Mouse (Mus musculus): Measurements from ENCODE around the gene Glod5. TPM values are rescaled to one million over a fixed set of nuclear protein-coding genes. Genes with fewer than 3 reads are reported as not detected.
"Not testable (repeated sequence)": the region's sequence is repeated elsewhere in the genome, so short reads cannot be mapped to it uniquely, and the experiment has no call there.

Gene Glod5
- polyA plus RNA-seq, 1 experiment from 2014 or later, result 0.33 TPM

DNA sequence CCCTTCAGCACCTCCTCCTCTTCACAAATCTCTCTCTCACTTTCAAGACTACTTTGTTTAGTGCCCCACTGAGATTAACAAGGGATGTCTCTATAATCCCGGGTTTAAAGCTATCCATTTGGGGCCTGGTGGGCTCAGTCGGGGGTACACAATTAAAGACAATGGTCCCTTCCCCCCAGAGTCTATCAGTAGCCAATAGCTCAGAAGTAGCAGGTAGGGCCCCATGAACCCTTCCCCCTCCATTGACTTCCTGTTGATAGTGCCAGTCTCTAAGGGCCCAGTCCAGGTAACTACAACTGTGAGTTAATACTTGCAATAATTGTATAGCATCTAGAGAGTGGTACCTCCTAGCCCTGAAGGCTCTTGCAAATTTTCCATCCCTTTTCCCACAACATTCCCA, 5.1 kb downstream of the Glod5 start:
- no peak overlapping the region for H3K4me2 ChIP-seq (ENCODE audit: low read length)
- no peak overlapping the region for H3K9ac ChIP-seq (replicated peaks; ENCODE audit: low read depth, low read length)
- no peak overlapping the region for H3K4me3 ChIP-seq (replicated peaks; ENCODE audit: low read length)
- H3K27ac ChIP-seq (ENCODE audit: low read length), result no peak overlapping the region
- no peaks in the 10 kb centered on the region for H3K4me1 ChIP-seq (replicated peaks; ENCODE audit: control insufficient read depth, insufficient read depth, low read length)
- no peaks in the 10 kb centered on the region for H3K36me3 ChIP-seq (ENCODE audit: control insufficient read depth, insufficient read depth)
- no peak for ATAC-seq
- H3K27me3 ChIP-seq (replicated peaks; ENCODE audit: control insufficient read depth, insufficient read depth, low read length), result no peaks in the 10 kb centered on the region
- WGBS, result 14% methylated on average over 2 of the region's 2 CpGs
- H3K9me3 ChIP-seq (ENCODE audit: control insufficient read depth, low read length), result no peaks in the 10 kb centered on the region; the same call in 1 of the 2 replicates

DNA sequence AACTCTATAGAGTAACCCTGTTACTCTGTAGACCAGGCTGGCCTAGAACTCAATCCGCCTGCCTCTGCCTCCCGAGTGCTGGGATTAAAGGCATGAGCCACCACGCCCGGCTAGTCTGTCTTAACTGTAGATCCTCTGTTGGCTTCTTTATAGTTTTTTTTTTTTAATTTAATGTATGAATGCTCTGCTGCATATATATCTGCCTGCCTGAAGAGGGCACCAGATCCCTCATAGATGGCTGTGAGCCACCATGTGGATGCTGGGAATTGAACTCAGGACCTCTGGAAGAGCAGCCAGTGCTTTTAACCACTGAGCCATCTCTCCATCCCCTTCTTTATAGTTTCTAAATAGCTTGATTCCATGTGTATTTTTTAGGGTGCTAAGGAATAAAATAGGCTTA, 8.9 kb downstream of the Glod5 start:
- not testable (repeated sequence) for H3K27ac ChIP-seq (ENCODE audit: low read length); H3K36me3 ChIP-seq (ENCODE audit: control insufficient read depth, insufficient read depth); H3K9ac ChIP-seq (replicated peaks; ENCODE audit: low read depth, low read length); H3K4me2 ChIP-seq (ENCODE audit: low read length); H3K27me3 ChIP-seq (replicated peaks; ENCODE audit: control insufficient read depth, insufficient read depth, low read length); H3K9me3 ChIP-seq (ENCODE audit: control insufficient read depth, low read length); ATAC-seq; H3K4me3 ChIP-seq (replicated peaks; ENCODE audit: low read length); H3K4me1 ChIP-seq (replicated peaks; ENCODE audit: control insufficient read depth, insufficient read depth, low read length)
- 95% methylated on average over 4 of the region's 4 CpGs for WGBS

GRCm38 (mm10) chrX:8008543-8008942, 9.7 kb downstream of the Glod5 start:
- Histone ChIP-seq H3K27me3 (replicated peaks; ENCODE audit: control insufficient read depth, insufficient read depth, low read length) (no peaks in the 10 kb centered on the region), H3K27ac (ENCODE audit: low read length) (no peak overlapping the region), H3K9ac (replicated peaks; ENCODE audit: low read depth, low read length) (no peak overlapping the region), H3K4me1 (replicated peaks; ENCODE audit: control insufficient read depth, insufficient read depth, low read length) (no peaks in the 10 kb centered on the region), H3K9me3 (ENCODE audit: control insufficient read depth, low read length) (no peaks in the 10 kb centered on the region), H3K4me3 (replicated peaks; ENCODE audit: low read length) (no peak overlapping the region), H3K4me2 (ENCODE audit: low read length) (no peak overlapping the region), H3K36me3 (ENCODE audit: control insufficient read depth, insufficient read depth) (no peaks in the 10 kb centered on the region)
- no peak for ATAC-seq
- WGBS, result 22% methylated on average over 5 of the region's 5 CpGs

- Histone ChIP-seq H3K4me1 (replicated peaks; ENCODE audit: control insufficient read depth, insufficient read depth, low read length) (no peaks in the 10 kb centered on the region), H3K27ac (ENCODE audit: low read length) (no peak overlapping the region), H3K9me3 (ENCODE audit: control insufficient read depth, low read length) (no peaks in the 10 kb centered on the region; the same call in 1 of the 2 replicates), H3K9ac (replicated peaks; ENCODE audit: low read depth, low read length) (no peak overlapping the region), H3K36me3 (ENCODE audit: control insufficient read depth, insufficient read depth) (no peaks in the 10 kb centered on the region), H3K27me3 (replicated peaks; ENCODE audit: control insufficient read depth, insufficient read depth, low read length) (no peaks in the 10 kb centered on the region), H3K4me2 (ENCODE audit: low read length) (no peak overlapping the region), H3K4me3 (replicated peaks; ENCODE audit: low read length) (no peak overlapping the region)
- 70% methylated on average over 4 of the region's 4 CpGs for WGBS
- ATAC-seq, result no peak
Observed at GRCm38 (mm10) chrX:8002971-8003370, 15.3 kb downstream of the Glod5 start.

DNA sequence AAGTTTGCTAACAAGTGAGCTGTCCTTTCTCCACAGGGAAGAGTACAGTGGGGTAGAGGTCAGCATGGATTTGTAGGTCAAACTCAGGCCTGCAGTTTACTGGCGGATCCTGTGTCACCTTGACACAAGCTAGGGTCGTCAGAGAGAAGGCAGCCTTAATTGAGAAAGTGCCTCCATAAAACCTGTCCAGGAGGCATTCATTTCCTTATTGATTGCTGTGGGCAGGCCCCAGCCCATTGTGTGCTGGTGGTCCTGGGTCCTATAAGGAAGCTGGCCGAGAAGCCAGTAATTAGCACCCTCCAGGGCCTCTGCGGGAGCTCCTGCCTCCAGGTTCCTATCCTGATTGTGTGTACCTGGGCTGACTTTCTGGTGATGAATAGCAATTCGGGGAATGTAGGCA, 16.3 kb downstream of the Glod5 start:
- 29% methylated on average over 5 of the region's 5 CpGs for WGBS
- Histone ChIP-seq H3K4me1 (replicated peaks; ENCODE audit: control insufficient read depth, insufficient read depth, low read length) (no peaks in the 10 kb centered on the region), H3K4me2 (ENCODE audit: low read length) (no peak overlapping the region), H3K4me3 (replicated peaks; ENCODE audit: low read length) (no peak overlapping the region), H3K27me3 (replicated peaks; ENCODE audit: control insufficient read depth, insufficient read depth, low read length) (no peaks in the 10 kb centered on the region), H3K9me3 (ENCODE audit: control insufficient read depth, low read length) (no peaks in the 10 kb centered on the region; the same call in 1 of the 2 replicates), H3K9ac (replicated peaks; ENCODE audit: low read depth, low read length) (no peak overlapping the region), H3K36me3 (ENCODE audit: control insufficient read depth, insufficient read depth) (no peaks in the 10 kb centered on the region), H3K27ac (ENCODE audit: low read length) (no peak overlapping the region)
- ATAC-seq, result no peak

DNA sequence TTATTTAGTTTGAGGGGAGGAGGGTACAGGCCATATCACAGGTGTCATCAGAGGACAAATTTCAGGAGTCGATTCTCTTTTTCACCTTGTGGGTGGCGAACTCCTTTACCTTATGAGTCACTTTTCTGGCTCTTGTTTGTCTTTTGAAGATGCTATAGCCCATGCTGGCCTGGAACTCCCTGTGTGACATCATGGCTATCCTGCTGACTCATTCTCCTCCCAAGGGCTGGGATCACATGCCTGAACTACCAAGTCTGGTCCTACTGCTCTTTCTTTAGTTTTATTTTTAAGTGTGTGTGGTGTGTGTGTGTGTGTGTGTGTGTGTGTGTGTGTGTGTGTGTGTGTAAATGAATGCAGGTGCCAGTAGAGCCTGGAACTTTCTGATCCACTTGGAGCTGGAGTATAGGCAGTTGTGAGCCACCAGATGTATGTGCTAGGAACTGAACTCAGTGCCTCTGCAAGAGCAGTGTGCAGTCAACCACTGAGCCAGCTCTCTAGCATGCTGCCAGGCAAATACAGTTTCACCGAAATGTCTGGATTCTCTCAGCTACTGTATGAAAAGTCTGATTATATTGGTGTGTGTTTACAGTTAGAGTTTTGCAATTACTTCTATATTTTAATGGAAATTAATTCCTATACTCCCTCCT, 17.6 kb downstream of the Glod5 start:
- H3K4me1 ChIP-seq (replicated peaks; ENCODE audit: control insufficient read depth, insufficient read depth, low read length), result no peaks in the 10 kb centered on the region
- no peak overlapping the region for H3K4me3 ChIP-seq (replicated peaks; ENCODE audit: low read length)
- no peak overlapping the region for H3K4me2 ChIP-seq (ENCODE audit: low read length)
- H3K27ac ChIP-seq (ENCODE audit: low read length), result no peak overlapping the region
- no peaks in the 10 kb centered on the region for H3K36me3 ChIP-seq (ENCODE audit: control insufficient read depth, insufficient read depth)
- WGBS, result 85% methylated on average over 3 of the region's 3 CpGs
- H3K9me3 ChIP-seq (ENCODE audit: control insufficient read depth, low read length), result no peaks in the 10 kb centered on the region; the same call in 1 of the 2 replicates
- H3K27me3 ChIP-seq (replicated peaks; ENCODE audit: control insufficient read depth, insufficient read depth, low read length), result no peaks in the 10 kb centered on the region
- no peak overlapping the region for H3K9ac ChIP-seq (replicated peaks; ENCODE audit: low read depth, low read length)
- no peak for ATAC-seq

- H3K27me3 ChIP-seq (replicated peaks; ENCODE audit: control insufficient read depth, insufficient read depth, low read length), result no peaks in the 10 kb centered on the region
- 70% methylated on average over 10 of the region's 10 CpGs for WGBS
- H3K4me2 ChIP-seq (ENCODE audit: low read length), result no peak overlapping the region
- no peaks in the 10 kb centered on the region; the same call in 1 of the 2 replicates for H3K9me3 ChIP-seq (ENCODE audit: control insufficient read depth, low read length)
- H3K9ac ChIP-seq (replicated peaks; ENCODE audit: low read depth, low read length), result no peak overlapping the region
- no peak for ATAC-seq
- H3K36me3 ChIP-seq (ENCODE audit: control insufficient read depth, insufficient read depth), result no peaks in the 10 kb centered on the region
- H3K4me1 ChIP-seq (replicated peaks; ENCODE audit: control insufficient read depth, insufficient read depth, low read length), result no peaks in the 10 kb centered on the region
- H3K4me3 ChIP-seq (replicated peaks; ENCODE audit: low read length), result no peak overlapping the region
- no peak overlapping the region for H3K27ac ChIP-seq (ENCODE audit: low read length)
Observed at GRCm38 (mm10) chrX:7993068-7993735, 25.1 kb downstream of the Glod5 start.

DNA sequence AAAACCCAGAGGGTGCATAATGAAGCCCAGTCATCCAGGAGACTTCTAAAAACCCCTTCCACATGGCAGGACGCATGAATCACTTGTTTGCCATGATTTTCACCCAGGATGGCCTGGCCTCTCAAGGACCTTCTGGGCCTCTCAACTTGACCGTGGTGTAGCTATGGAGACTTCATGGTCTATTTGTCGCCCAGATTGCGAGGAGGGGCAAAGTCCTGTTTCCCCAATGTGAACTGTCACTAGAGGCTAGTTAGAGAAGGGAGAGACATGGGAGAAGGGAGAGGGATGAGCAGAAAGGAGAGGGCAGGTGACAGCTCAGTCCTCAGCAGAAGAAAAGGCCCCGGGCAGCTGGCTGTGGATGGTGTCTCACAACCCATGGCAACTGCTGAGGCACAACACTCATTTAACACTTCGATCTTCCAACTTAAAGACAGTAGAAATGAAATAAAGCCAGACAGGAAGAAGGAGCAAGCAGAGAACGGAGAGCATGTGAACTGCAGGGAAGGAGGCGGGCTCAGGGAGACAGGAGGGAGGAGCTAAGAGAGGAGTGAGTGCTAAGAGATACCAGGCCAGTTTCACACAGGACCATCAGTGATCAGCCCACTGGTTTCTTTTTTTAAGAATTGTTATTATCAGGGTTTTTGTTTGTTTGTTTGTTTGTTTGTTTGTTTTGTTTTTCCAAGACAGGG, 25.8 kb downstream of the Glod5 start:
- no peak overlapping the region for H3K4me3 ChIP-seq (replicated peaks; ENCODE audit: low read length)
- no peak overlapping the region for H3K27ac ChIP-seq (ENCODE audit: low read length)
- H3K4me2 ChIP-seq (ENCODE audit: low read length), result no peak overlapping the region
- H3K9me3 ChIP-seq (ENCODE audit: control insufficient read depth, low read length), result no peaks in the 10 kb centered on the region; the same call in 1 of the 2 replicates
- 61% methylated on average over 8 of the region's 8 CpGs for WGBS
- H3K9ac ChIP-seq (replicated peaks; ENCODE audit: low read depth, low read length), result no peak overlapping the region
- no peaks in the 10 kb centered on the region for H3K4me1 ChIP-seq (replicated peaks; ENCODE audit: control insufficient read depth, insufficient read depth, low read length)
- H3K36me3 ChIP-seq (ENCODE audit: control insufficient read depth, insufficient read depth), result no peaks in the 10 kb centered on the region
- no peak for ATAC-seq
- no peaks in the 10 kb centered on the region for H3K27me3 ChIP-seq (replicated peaks; ENCODE audit: control insufficient read depth, insufficient read depth, low read length)

DNA sequence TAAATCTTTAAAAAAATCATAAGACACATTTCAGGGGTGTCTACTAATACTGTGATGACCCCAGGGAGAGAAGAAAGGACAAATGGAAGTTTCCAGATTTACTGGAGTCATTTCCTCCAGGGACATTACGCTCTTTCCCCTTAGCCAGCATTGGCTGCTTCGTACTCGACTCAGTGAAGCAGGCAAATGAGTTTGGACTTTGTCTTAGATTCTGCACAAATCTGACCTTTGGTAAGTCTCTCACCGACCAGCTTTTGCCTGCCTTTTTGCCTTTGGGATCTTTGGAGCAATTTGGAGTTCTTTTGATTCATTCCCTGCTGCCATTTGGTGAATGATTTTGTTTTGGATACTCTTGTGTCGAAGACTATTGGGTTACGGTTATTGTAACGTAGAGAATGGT, 36.9 kb downstream of the Glod5 start:
- Histone ChIP-seq H3K36me3 (ENCODE audit: control insufficient read depth, insufficient read depth) (no peaks in the 10 kb centered on the region), H3K4me3 (replicated peaks; ENCODE audit: low read length) (no peak overlapping the region), H3K27me3 (replicated peaks; ENCODE audit: control insufficient read depth, insufficient read depth, low read length) (no peaks in the 10 kb centered on the region), H3K4me2 (ENCODE audit: low read length) (no peak overlapping the region), H3K9ac (replicated peaks; ENCODE audit: low read depth, low read length) (no peak overlapping the region), H3K27ac (ENCODE audit: low read length) (no peak overlapping the region), H3K9me3 (ENCODE audit: control insufficient read depth, low read length) (no peaks in the 10 kb centered on the region), H3K4me1 (replicated peaks; ENCODE audit: control insufficient read depth, insufficient read depth, low read length) (no peaks in the 10 kb centered on the region)
- no peak for ATAC-seq
- WGBS, result 82% methylated on average over 7 of the region's 7 CpGs
